Mouse (Mus musculus) liver, embryonic 12.5 days (tissue): ENCODE data around the gene Cyb5r1. TPM values are rescaled to one million over a fixed set of nuclear protein-coding genes. Genes with fewer than 3 reads are reported as not detected.

Experiments
- polyA plus RNA-seq: library from polyadenylated mRNA; unstranded; fragments of >200 nt; fragmentation: Nextera tagmentation; extraction: Ambion mirVana; gene quantifications from 2 replicates; pipeline ENCODE4 v1.2.1, GENCODE M21; 2016

Cyb5r1 gene
- polyA plus RNA-seq, 1 experiment from 2014 or later = 24.8 TPM

Other genes starting within 250 kb of the Cyb5r1 start
- gene Chil1, start 223.4 kb upstream of the Cyb5r1 start, polyA plus RNA-seq = 1.4 and 1.5 TPM in 2 replicates
- 0.37 and 1.1 TPM in 2 replicates for gene Mybph, start 212.1 kb upstream of the Cyb5r1 start, polyA plus RNA-seq
- 0.06 and 0.16 TPM in 2 replicates for gene Adora1, start 170.1 kb upstream of the Cyb5r1 start, polyA plus RNA-seq
- gene Myog, start 115.6 kb upstream of the Cyb5r1 start, polyA plus RNA-seq = 1.1 and 4.9 TPM in 2 replicates
- 1.5 TPM in 2 replicates for gene Ppfia4, start 72.6 kb upstream of the Cyb5r1 start, polyA plus RNA-seq
- gene Tmem183a, start 43.6 kb upstream of the Cyb5r1 start, polyA plus RNA-seq = 62.9 and 69.7 TPM in 2 replicates
- gene 4933406M09Rik, start 19.6 kb upstream of the Cyb5r1 start, polyA plus RNA-seq = not detected in 2 replicates
- gene Adipor1, start 9.8 kb downstream of the Cyb5r1 start, polyA plus RNA-seq = 113 and 114 TPM in 2 replicates
- gene Klhl12, start 50.0 kb downstream of the Cyb5r1 start, polyA plus RNA-seq = 40.2 and 41.7 TPM in 2 replicates
- gene Rabif, start 89.1 kb downstream of the Cyb5r1 start, polyA plus RNA-seq = 23.5 and 24.2 TPM in 2 replicates
- not detected in 2 replicates for gene Mgat4e, start 144.1 kb downstream of the Cyb5r1 start, polyA plus RNA-seq
- 16.1 and 16.5 TPM in 2 replicates for gene Kdm5b, start 154.6 kb downstream of the Cyb5r1 start, polyA plus RNA-seq
- 0.06 and 0.32 TPM in 2 replicates for gene Syt2, start 241.1 kb downstream of the Cyb5r1 start, polyA plus RNA-seq